Mouse (Mus musculus) spleen, adult 2 months (tissue): ENCODE results near the gene Gm20403. TPM values are rescaled to one million over a fixed set of nuclear protein-coding genes. Genes with fewer than 3 reads are reported as not detected.

Experiments used
- DNase-seq, 2 experiments: peaks; one replicate each; pipeline versions ENCODE4 v3.0.0 to v3.0.0-alpha.2; 2012 to 2021; ENCODE audit warnings: low spot score in 2 of 2, low read depth in 1 of 2
- H3K27ac ChIP-seq: fragments of 200-500 bp; 2 replicates; pipeline ENCODE4 v1.5.1; 2012; ENCODE audit warnings: low read length, inconsistent platforms; ENCODE audit not compliant: insufficient read depth
- H3K27me3 ChIP-seq: fragments of 200-500 bp; 2 replicates; pipeline ENCODE4 v1.6.1; 2012; ENCODE audit warnings: mild to moderate bottlenecking, moderate library complexity, low read length, inconsistent platforms; ENCODE audit not compliant: control insufficient read depth, insufficient read depth
- H3K36me3 ChIP-seq: fragments of 200-500 bp; 2 replicates; pipeline ENCODE4 v1.6.1; 2012; ENCODE audit warnings: mild to moderate bottlenecking, low read length, inconsistent platforms; ENCODE audit not compliant: control insufficient read depth, insufficient read depth
- H3K4me1 ChIP-seq: fragments of 200-500 bp; 2 replicates; pipeline ENCODE4 v1.6.1; 2011; ENCODE audit warnings: inconsistent platforms; ENCODE audit not compliant: control insufficient read depth, insufficient read depth, insufficient read length
- H3K4me3 ChIP-seq: fragments of 200-500 bp; 2 replicates; pipeline ENCODE4 v1.5.1; 2011; ENCODE audit warnings: mild to moderate bottlenecking, inconsistent platforms; ENCODE audit not compliant: insufficient read depth, insufficient read length; ENCODE audit errors: extremely low read depth
- CTCF ChIP-seq: fragments of 200-500 bp; IDR thresholded peaks from 2 replicates; pipeline ENCODE4 v1.5.1; 2011; ENCODE audit warnings: mild to moderate bottlenecking, inconsistent platforms; ENCODE audit not compliant: insufficient read depth, insufficient read length, insufficient replicate concordance; ENCODE audit errors: extremely low read depth
- POLR2A ChIP-seq: fragments of 200-500 bp; IDR thresholded peaks from 2 replicates; pipeline ENCODE4 v1.6.1; 2011; ENCODE audit warnings: low read depth, low read length, inconsistent platforms
- WGBS: fragments of 180-500 bp; shearing (Covaris S2); methylation state at CpG from one replicate; pipeline ENCODE4 v1.1.7; 2018; 5-methylcytosine and 5-hydroxymethylcytosine counted together
- polyA plus RNA-seq: library from polyadenylated mRNA; depleted of rRNA; stranded (reverse); fragments of >200 nt; gene quantifications from 2 replicates; pipeline ENCODE4 v1.2.3, GENCODE M21; 2012

Gene Gm20403
- polyA plus RNA-seq, 1 experiment, result not detected

- Histone ChIP-seq H3K4me1 (peaks cover 16% of the 10 kb centered on the region; the same call in 1 of the 2 replicates), H3K4me3 (peak overlapping the region; percentile 2; the same call in 1 of the 2 replicates), H3K27ac (peak overlapping the region; percentile 65), H3K27me3 (no peaks in the 10 kb centered on the region), H3K36me3 (no peaks in the 10 kb centered on the region)
- TF ChIP-seq CTCF (no peak), POLR2A (peak; percentile 39; the same call in 1 of the 2 replicates)
- 9% methylated on average over 14 of the region's 14 CpGs for WGBS
- peak; percentile 73 to 88 for DNase-seq
Observed at GRCm38 (mm10) chr12:54999016-54999690, 12.8 kb upstream of the Gm20403 start.

GRCm38 (mm10) chr12:54998411-54998810 is 12.1 kb upstream of the Gm20403 start:
- peak overlapping the region; percentile 65 for H3K27ac ChIP-seq
- TF ChIP-seq POLR2A, result no peak
- TF ChIP-seq CTCF, result no peak
- no peaks in the 10 kb centered on the region for H3K27me3 ChIP-seq
- H3K4me3 ChIP-seq, result no peak overlapping the region
- 29% methylated on average over 5 of the region's 5 CpGs for WGBS
- peaks cover 18% of the 10 kb centered on the region; the same call in 1 of the 2 replicates for H3K4me1 ChIP-seq
- no peak for DNase-seq
- no peaks in the 10 kb centered on the region for H3K36me3 ChIP-seq

- Histone ChIP-seq H3K27ac (peak overlapping the region; percentile 45), H3K4me3 (no peak overlapping the region), H3K4me1 (peaks cover 22% of the 10 kb centered on the region; the same call in 1 of the 2 replicates), H3K36me3 (no peaks in the 10 kb centered on the region), H3K27me3 (no peaks in the 10 kb centered on the region)
- DNase-seq, result no peak
- TF ChIP-seq CTCF (no peak), POLR2A (no peak)
- 58% methylated on average over 6 of the region's 6 CpGs for WGBS
Observed at GRCm38 (mm10) chr12:54996979-54997474, 10.7 kb upstream of the Gm20403 start.

GRCm38 (mm10) chr12:54995965-54996364 is 9.6 kb upstream of the Gm20403 start:
- no peak for DNase-seq
- Histone ChIP-seq H3K27ac (no peak overlapping the region), H3K4me3 (no peak overlapping the region), H3K4me1 (peaks cover 22% of the 10 kb centered on the region; the same call in 1 of the 2 replicates), H3K36me3 (no peaks in the 10 kb centered on the region), H3K27me3 (no peaks in the 10 kb centered on the region)
- 94% methylated on average over 3 of the region's 3 CpGs for WGBS
- TF ChIP-seq CTCF, result no peak
- TF ChIP-seq POLR2A, result no peak

GRCm38 (mm10) chr12:54994418-54994817 is 8.1 kb upstream of the Gm20403 start:
- H3K27ac ChIP-seq, result no peak overlapping the region
- DNase-seq, result no peak
- TF ChIP-seq POLR2A, result no peak
- TF ChIP-seq CTCF, result no peak
- H3K36me3 ChIP-seq, result no peaks in the 10 kb centered on the region
- H3K27me3 ChIP-seq, result no peaks in the 10 kb centered on the region
- whole genome bisulfite sequencing, result 96% methylated on average over 4 of the region's 4 CpGs
- H3K4me1 ChIP-seq, result peaks cover 19% of the 10 kb centered on the region; the same call in 1 of the 2 replicates
- H3K4me3 ChIP-seq, result no peak overlapping the region

- no peak overlapping the region for H3K4me3 ChIP-seq
- H3K27ac ChIP-seq, result peak overlapping the region; percentile 82
- WGBS, result 63% methylated on average over 6 of the region's 6 CpGs
Observed at GRCm38 (mm10) chr12:54994068-54994386, 7.7 kb upstream of the Gm20403 start.

More at GRCm38 (mm10) chr12:54994068-54994386, 7.7 kb upstream of the Gm20403 start:
- no peak for TF ChIP-seq POLR2A
- TF ChIP-seq CTCF, result no peak
- DNase-seq, result no peak
- Histone ChIP-seq H3K36me3 (no peaks in the 10 kb centered on the region), H3K4me1 (peaks cover 19% of the 10 kb centered on the region; the same call in 1 of the 2 replicates), H3K27me3 (no peaks in the 10 kb centered on the region)
